Mouse (Mus musculus) CD4-positive, CD25-positive, alpha-beta regulatory T cell, adult 4 months (primary cell): ENCODE results near the gene Lrrc27. TPM values are rescaled to one million over a fixed set of nuclear protein-coding genes. Genes with fewer than 3 reads are reported as not detected.

Source experiments
- ATAC-seq: one replicate; pipeline ENCODE4 v1.8.0; 2017
- polyA plus RNA-seq, 2 experiments: library from polyadenylated mRNA; unstranded; fragments of 100-300 nt; shearing (Covaris generic); gene quantifications; one replicate each; pipeline ENCODE4 v1.2.1; 2017

The Lrrc27 gene
- polyA plus RNA-seq, 2 experiments from 2014 or later, result 4.4 to 4.8 TPM

DNA sequence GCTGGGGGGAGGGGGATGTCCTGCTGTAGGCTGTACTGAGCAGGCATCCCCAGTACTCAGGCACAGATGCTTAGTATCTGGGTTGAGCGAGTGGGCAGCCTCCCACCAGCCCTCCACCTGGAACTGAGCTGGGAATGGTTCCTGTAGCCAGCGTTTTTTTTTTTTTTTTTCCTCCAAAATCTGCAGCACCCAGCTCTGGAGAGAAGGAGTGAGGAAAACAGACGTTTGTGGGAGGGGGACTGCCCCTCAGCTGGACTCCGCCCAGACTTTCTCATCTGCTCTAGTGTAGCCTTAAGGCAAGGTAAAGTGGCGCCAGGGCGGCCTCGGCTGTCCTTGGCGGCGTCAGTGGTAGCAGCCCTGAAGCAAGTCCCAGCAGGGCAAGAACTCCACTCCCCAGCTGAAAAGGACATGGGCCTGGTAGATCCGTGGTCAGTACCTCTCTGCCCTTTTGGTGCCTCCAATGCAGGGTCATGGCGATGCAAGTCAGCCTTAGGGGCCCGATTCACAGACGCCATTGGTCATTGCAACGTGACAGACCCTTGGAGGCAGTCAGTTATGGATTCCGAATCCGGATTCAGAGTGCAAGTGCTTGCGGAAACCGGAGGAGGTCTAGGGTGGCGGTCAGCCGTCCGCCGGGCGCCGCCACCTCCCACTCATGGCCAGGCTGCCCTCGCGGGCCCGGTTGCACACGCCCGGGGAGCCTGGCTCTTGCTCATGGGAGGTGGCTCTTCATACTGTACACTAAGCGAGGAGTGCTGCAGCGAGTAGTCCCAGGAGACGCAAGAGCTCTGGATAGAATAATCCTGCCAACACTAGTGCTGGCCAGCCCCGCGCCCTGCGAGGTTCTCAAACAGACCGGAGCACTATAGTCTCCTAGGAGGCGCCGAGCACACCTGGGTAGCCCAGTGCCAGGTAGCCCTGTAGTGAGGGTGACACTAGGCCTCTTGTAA lies 34.4 kb downstream of the Lrrc27 start:
- ATAC-seq, result peak; percentile 12

DNA sequence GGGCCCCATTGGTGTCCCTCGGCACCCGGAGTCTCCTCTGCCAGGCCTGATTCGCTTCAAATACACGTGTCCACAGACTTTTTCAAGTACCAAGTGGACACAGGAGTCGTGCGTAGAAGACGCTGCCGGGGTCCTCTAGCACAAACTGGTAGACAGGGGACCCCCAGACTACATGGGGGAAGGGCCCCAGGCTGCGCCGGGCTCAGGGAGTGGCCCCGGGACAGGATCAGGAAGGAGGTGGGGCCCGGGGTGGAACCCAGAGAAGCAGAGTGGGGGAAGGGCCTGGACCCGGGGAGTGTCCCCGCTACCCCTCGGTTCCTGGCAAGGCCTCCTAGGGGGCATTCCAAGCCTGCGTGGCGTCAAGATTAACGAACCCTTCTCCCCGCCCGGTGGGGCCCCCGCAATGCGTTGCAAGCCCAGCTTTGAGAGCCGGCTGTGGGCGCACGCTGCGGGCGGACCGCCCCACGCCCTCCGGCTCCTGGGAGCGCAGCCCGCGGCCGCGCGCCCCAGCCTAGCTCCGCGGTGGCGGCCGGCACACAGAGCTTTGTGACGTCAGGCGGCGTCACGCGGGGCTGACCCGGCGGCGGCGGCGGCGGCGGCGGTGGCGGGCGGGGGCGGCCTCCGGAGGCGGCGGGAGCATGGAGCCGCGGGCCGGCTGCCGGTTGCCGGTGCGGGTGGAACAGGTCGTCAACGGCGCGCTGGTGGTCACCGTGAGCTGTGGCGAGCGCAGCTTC lies 35.3 kb downstream of the Lrrc27 start, which contains the start of gene Pwwp2b:
Pwwp2b (plus strand) TSS at position 602 of the 734 bp plus-strand sequence.
- ATAC-seq, result peak; percentile 78

DNA sequence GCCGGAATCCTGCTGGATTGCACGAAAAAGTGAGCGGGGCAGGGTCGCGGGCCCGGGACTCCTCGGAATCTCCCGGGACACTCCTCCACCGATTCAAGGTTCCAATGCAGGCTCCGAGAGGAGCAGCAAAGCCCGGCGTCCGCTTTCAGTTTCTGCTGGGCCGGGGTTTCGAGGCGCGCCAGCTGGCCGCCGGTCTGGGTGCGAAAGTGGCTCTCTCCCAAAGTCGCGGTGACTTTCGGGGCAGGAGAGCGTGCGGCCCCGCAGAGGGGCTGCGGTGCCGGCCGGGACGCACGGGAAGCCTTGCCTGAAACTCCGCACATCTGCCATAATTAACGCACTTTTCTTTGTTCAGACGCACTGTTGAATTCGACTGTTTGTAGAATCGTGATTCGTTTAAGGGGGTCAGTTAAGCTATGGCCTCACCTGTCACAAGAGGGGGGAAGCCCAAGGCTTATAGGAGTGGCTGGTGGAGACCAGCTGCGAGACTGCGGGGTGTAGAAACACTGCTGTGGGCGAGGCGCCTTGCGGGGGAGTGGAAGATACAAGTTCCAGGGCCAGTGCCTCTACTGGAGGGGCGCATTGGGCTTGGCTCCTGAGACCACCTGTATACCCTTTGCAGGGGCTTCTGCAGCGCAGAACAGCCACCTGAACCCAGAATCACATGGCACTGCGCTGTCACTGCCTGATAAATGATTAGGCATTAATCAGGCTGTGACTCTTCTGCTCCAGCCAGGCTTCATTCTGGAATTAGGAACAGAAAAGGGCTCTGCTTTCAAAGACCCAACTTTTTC lies 36.0 kb downstream of the Lrrc27 start:
- peak; percentile 41 for ATAC-seq

DNA sequence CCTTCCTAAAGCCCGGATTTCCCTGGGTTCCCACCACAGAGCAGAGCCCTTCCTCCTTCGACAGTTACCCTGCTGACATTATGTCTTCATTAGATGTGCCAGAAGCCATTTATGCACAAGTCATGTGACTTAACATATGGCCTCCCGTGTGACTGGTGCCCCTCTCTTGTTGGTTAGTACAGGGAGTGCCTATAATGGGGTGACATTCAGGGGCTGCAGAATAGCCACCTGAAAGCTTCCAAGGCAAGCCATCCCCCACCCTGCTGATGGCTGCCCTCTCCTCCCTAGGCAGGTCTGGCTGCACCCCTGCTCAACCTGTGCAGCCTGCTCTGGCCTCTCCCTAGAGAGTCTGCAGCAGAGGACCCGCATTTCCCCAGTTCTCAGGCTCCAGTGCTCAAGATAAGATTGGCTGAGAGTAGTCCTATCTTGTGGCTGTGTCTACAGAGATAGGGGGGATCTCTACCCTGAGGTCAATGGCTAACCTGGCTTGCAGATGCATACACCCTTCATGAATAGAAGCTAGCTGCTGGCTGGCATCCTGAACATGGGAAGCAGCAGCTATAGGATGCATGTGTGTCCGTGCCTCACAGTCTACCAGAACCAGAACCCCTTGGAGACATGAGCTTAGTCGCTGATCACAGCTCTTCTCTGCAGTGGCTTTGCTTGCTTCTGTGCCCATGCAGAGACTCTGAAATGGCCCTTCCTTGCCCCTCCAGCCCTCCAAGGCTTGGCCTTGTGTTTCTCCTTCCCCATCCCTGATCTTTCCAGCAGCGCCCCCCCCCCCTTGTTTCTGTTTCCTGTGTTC lies 36.8 kb downstream of the Lrrc27 start:
- ATAC-seq, result no peak

DNA sequence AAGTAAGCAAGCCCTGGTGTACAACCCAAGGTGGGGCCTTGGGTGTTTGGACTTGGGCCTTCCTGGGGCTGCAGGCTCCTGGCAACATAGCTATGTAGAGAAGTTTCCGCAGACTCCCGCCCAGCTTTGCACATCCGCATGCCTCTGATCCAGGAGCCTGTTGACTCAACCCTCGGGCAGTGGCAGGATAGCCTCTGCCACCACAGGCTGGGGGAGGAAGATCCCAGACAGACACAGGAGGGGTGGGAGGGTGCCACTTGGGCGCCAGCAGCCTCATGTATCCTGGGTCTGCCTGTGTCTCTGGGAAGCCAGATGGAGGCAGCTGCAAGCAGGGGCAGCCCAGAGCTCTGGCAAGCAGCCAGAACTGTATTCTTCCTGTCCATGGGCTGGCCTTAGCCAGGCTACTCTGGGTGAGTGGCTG lies 39.1 kb downstream of the Lrrc27 start:
- ATAC-seq, result no peak

DNA sequence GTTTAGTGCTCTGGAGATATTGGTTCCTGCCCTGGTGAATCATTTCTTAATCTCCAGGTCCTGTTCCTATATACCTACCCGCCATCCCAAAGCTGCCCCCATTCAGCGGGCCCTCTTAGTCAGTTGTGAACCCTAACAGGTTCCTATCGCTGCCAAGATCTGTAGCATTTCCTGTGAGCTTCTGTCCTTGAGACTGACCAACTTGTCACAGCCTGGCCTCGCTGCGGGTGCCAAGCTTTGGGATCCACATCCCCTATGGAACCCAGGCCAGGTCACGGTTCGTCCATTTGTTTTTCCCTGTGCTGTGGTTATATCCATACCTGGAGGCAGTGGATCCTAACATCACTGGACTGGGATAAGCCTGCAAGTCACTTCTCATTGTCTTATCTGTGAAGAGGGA lies 39.8 kb downstream of the Lrrc27 start:
- no peak for ATAC-seq

DNA sequence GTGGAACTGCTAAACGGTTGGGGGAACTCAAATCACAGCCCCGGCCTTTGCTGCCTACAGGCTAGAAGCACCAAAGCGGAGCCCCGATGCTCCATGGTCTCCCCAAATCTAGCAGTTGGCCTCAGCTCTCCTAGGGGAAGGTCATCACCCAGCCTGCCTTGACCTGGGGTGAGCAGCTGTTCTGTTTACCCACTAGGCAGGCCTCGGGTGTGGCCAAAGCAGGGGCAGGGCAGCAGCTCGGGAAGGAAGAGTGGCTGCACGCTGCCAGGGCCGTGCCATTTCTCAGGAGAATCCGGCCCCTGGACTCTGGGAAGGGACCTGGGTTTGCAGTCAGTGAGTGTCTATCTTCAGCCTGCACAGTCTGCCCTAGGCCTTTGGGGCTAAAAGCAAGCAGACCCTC lies 40.2 kb downstream of the Lrrc27 start:
- no peak for ATAC-seq

DNA sequence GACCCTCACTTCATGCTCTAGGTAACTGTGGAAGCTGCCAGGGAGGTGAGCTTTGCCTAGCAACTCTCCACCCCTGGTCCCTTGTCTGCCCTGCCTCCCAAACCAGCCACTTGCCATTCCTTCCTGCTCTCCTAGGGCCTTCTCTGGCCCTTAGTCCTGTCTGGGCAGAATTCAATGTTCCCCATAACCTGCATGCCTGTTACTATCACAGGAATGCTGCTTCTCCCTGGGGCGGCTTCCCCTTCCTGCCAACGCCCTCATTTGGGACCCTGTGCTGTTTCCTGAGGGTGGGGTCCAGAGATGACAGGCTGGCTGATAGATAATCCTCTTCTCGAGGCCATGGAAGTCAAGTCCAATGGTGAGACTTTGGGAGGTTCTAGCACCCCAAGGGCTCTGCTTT lies 40.7 kb downstream of the Lrrc27 start:
- no peak for ATAC-seq

DNA sequence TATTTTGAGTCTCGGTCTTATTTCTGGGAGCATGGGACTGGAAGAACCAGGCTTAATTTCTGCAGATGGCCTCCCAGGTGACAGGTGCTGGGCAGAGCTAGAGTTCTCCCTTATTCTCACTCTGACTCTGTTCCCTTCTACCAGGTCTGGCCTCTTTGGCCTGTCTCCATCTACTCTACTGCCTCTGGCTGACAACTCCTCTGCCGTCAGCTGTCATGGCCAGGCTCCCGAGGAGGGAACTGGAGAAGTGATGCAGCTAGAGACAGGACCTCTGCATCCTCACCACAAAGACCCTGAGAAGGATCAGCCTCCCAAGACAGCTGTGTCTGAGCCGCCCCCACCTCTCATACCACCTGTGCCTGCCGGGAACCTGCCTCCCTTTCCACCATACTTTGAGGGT lies 41.8 kb downstream of the Lrrc27 start:
- no peak for ATAC-seq

DNA sequence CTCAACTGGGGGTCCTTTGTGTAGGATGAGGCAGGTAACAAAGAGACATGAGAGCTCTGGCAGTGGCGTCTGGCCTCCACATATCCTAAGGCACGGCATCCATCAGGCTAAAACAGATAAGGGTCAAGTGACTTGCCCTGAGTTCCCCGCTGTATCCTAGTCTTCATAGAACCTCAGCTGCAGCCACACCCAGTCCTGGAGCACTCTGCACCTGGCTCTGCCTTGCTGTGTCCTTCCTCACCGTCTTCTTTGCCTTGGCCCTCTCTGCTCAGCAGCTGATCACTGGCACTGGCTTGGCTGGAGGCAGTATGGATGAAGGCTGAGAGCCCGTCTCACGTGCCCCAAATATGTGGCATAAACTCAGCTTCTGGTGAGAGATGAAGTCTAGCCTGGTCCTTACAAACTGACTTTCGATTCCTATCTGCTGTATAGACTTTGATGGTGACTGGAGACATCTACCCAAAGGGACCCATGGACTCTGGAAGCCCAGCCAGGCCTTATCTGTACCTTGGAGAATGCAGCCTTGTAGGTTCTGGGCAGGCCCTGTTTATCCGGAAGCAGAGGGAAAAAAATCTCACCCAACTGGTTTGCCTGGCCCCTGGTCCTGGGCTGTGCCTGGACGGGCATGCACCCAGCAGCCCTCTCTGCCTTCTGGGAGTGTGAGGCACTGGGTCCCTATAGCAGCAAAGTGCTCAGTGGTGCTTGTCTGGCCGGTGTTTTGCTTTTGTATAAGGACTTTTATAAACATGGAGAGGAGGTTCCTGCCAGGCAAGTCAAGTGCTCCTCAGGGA lies 45.2 kb downstream of the Lrrc27 start:
- no peak for ATAC-seq

DNA sequence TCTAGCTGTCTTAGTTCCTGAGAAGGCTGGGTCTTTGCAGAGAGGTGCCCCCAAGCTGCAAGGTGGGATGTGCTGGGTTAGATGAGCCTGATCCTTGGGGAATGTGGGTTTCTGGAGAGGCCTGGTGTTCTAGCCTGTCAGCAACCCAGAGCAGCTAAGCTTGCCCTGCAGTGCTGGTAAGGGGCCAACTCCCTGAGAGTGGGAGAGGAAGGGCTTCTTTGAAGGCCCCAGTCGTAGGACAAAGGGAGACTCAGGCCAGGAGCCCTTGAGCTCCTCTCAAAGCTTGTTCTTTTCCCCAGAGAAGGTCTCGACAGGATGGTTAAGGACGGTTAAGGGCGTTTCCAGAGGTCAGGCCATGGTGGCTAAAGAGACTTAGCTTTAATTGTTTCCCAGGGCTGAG lies 51.5 kb downstream of the Lrrc27 start:
- no peak for ATAC-seq

DNA sequence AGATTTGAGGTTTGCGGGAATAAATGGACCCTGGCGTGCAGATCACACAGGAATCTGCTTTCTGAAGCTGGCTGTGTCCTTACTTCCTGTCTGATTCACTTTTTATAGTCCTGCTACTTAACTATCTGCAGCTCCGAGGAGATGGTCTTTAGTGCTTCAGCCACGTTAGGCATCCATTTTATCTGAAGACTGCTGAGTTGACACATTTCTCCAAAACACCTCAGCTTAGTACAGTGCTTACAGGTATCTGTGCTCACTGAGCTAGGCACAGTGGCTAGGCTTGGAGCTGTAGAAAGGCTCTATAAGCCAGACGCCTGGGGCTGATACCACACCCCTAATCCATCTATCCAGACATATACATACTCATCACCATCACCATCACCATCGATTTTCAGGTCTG lies 52.8 kb downstream of the Lrrc27 start:
- no peak for ATAC-seq

DNA sequence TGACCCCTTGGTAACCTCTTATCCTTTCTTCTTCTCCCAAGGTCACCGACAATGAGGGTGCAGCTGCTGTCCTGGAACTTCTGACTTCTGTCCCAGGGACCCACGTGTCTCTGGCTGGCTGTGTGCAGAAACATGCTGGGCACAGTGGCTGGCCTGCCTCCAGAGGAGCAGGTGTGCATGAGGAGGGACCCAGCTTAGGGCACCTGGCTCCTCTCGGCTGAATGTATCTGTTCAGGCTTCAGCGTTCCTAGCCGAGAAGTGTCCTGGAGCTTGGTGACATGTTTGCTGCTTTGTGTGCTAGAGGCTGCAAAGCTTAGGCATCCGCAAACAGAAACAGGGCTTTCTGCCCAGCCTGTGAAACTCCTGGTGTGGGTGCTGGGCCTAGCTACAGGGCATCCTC lies 53.6 kb downstream of the Lrrc27 start:
- ATAC-seq, result no peak

DNA sequence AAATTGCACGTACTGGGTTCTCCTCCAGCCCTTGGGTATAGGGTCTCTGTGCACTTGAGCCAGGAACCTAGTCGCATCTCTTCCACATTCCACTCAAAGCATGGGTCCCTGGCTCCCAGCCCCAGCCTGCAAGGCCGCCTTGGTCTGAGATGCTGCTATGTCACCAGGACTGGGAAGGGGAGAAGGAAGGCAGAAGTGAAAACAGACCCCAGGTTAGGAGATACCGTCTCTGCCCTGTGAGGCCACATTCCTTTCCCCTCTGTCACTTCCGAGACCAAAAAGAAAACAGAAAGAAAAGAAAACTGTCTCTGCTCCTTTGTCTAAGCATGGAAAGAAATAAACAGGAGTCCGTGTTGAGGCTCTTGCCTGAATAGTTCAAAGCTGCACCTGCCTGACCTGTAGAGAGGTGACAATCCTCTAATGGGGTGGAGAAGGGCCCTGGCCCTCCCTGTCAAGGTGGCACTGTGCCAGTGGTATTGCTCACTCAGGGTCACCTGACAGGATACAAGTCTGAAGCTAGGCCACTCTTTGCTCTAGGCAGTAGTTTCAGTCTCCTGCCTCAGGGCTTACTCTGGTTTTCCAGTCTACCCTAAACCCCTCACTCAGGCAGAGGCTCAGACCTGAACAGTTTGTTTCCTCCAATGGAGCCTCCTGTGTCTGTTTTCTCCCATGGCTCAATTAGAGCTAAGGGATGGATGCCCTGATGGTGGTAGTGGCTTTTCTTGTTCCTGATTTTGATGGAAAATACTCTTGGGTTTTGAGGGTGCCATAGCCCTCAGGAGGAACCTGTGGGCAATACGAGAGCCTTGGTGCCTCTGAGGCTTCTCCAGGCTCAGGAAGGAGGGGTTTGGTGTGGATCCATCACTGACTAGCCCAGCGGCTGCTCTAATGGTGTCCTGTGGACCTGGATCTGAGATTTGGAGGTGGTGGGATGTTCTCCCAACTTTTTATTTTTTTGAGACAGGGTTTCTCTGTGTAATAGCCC lies 54.4 kb downstream of the Lrrc27 start:
- no peak for ATAC-seq

DNA sequence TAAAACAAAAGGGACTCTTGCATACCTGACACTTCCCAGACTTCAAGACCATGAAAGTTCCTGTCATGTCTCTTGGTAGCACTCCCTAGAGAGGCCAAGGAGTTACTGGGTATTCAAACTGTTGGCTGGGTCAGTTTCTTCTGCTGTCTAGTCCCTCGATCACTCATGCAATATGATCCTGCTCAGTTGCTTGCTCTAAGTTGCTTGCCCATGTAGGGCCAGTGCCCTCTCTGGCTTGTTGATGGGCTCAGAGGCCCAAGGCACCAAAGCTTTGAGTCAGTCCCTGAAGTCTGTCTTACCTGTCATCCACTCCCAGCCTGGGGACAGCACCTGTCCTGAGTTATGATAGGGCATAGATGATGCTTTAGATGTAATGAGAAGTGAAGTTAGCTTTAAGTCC lies 58.0 kb downstream of the Lrrc27 start:
- ATAC-seq, result no peak

DNA sequence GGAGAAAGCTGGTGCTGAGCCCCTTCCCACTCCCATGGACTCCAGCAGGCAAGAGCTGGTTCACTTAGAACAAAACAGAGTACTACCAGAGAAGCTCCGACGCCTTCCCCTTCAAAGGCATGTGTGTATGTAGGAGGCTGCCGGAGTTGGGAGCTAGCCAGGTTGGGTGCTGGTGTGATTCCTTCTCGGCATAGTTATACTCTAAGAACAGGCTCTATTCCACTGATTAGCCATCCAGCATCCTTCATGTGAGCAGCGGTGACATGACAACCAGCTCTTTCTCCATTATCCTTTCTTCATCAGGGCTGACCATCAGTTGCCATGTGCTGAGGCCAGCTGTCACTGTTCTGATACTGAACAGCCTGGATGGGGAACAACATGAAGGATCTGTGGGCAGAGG lies 59.1 kb downstream of the Lrrc27 start:
- ATAC-seq, result no peak

DNA sequence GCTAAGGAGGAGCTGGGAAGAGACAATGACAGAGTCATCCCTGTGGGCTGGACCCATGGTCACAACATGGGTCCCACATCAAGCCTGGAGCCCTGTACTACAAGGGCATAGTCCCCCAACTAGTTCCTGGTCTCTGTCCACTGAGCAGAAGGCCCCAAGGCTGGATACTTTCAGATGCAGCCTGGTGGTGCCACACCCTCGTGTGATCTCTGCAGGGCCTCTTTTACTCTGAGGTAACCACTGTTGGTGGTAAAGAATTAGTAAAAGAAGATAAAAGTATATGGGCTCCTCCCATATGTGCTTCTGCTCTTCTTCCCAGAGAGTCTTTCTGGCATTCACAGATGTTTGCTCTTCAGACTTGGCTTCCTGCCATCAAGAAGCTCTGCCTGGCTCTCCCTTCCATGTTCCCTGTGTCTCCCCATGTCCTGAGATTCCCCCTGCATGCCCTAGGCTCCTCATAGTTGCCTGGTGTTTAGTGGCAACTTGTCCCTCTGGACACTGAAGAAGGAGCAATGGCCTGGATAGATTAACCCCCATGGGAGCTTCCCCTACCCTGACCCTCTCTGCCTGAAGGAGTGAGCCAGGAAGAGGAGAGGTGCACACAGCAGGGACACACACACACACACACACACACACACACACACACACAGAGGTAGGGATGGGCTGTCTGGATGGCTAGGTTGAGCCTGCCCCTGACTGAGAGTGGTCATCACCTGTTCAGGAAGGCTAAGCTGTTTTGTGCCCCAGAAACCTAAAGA lies 60.0 kb downstream of the Lrrc27 start:
- no peak for ATAC-seq

DNA sequence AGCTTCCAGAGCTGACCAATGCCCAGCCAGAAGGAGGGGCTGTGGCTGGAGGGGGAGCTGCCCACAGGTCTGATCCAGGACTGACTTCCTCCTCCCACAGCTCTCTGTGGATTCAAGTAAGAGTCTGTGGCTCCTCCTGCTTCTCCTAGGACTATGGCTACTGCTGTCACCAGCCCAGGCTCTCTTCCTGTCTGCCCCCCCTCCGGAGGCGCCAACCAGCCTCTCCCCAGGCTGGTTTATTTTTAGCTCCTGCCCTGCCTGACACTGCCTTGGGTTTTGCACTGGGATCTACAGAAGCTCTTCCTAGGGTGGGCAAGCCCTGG lies 60.6 kb downstream of the Lrrc27 start:
- peak; percentile 47 for ATAC-seq

DNA sequence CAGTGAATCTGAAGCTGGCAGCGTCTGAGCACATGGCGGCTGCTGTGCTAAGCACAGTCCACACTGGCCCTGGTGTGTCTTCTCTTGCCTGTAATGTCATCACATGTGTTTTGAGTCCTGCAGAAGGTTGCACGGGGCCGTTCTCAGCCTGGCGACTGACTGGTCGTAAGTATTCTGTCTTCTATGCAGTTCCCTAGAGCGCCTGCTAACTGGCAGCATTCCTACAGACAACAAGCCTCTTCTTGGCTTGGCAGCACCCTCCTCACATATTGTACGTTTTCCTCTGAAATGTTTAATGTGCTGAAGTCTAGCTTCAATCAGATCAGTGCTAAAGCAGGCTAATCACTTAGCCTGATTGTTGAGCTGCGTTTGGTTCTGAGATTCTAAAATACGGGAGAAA lies 62.8 kb downstream of the Lrrc27 start:
- ATAC-seq, result no peak
